Mouse (Mus musculus): ENCODE measurements around the gene Zdhhc23.

Gene Zdhhc23

GRCm38 (mm10) chr16:43979328-43980109 is at the start of gene Zdhhc23:
TSS of gene Zdhhc23 (minus strand) at chr16:43979791.
- DNase-seq (ENCODE audit: low spot score), result peak; percentile 36

- no peak for DNase-seq (ENCODE audit: low spot score)
Observed at GRCm38 (mm10) chr16:44029273-44029672, 49.7 kb upstream of the Zdhhc23 start.

- DNase-seq (ENCODE audit: low spot score), result no peak
Observed at GRCm38 (mm10) chr16:44026822-44027221, 47.2 kb upstream of the Zdhhc23 start.

- DNase-seq (ENCODE audit: low spot score), result no peak
Observed at GRCm38 (mm10) chr16:44026210-44026609, 46.6 kb upstream of the Zdhhc23 start.

GRCm38 (mm10) chr16:44018986-44019548 is 39.5 kb upstream of the Zdhhc23 start:
- DNase-seq (ENCODE audit: low spot score), result no peak

GRCm38 (mm10) chr16:44018372-44018771 is 38.8 kb upstream of the Zdhhc23 start:
- no peak for DNase-seq (ENCODE audit: low spot score)

- DNase-seq (ENCODE audit: low spot score), result no peak
Observed at GRCm38 (mm10) chr16:44017707-44018106, 38.1 kb upstream of the Zdhhc23 start.

- DNase-seq (ENCODE audit: low spot score), result peak; percentile 40
Observed at GRCm38 (mm10) chr16:44016164-44016563, 36.6 kb upstream of the Zdhhc23 start.

- no peak for DNase-seq (ENCODE audit: low spot score)
Observed at GRCm38 (mm10) chr16:44015416-44016158, 36.0 kb upstream of the Zdhhc23 start.

GRCm38 (mm10) chr16:44011010-44011409 is 31.4 kb upstream of the Zdhhc23 start:
- DNase-seq (ENCODE audit: low spot score), result no peak

GRCm38 (mm10) chr16:44002086-44002485 is 22.5 kb upstream of the Zdhhc23 start:
- no peak for DNase-seq (ENCODE audit: low spot score)

- no peak for DNase-seq (ENCODE audit: low spot score)
Observed at GRCm38 (mm10) chr16:43999541-43999940, 19.9 kb upstream of the Zdhhc23 start.

GRCm38 (mm10) chr16:43999111-43999510 is 19.5 kb upstream of the Zdhhc23 start:
- DNase-seq (ENCODE audit: low spot score), result no peak

- DNase-seq (ENCODE audit: low spot score), result no peak
Observed at GRCm38 (mm10) chr16:43994623-43995022, 15.0 kb upstream of the Zdhhc23 start.

GRCm38 (mm10) chr16:43986299-43986698 is 6.7 kb upstream of the Zdhhc23 start:
- DNase-seq (ENCODE audit: low spot score), result no peak

GRCm38 (mm10) chr16:43980110-43980609 is 569 bp upstream of the Zdhhc23 start:
- peak; percentile 33 for DNase-seq (ENCODE audit: low spot score)

- no peak for DNase-seq (ENCODE audit: low spot score)
Observed at GRCm38 (mm10) chr16:43979010-43979327, 622 bp downstream of the Zdhhc23 start.

GRCm38 (mm10) chr16:43973606-43974220 is 5.9 kb downstream of the Zdhhc23 start:
- DNase-seq (ENCODE audit: low spot score), result no peak

GRCm38 (mm10) chr16:43973147-43973546 is 6.4 kb downstream of the Zdhhc23 start:
- no peak for DNase-seq (ENCODE audit: low spot score)

- DNase-seq (ENCODE audit: low spot score), result no peak
Observed at GRCm38 (mm10) chr16:43972391-43972790, 7.2 kb downstream of the Zdhhc23 start.

- no peak for DNase-seq (ENCODE audit: low spot score)
Observed at GRCm38 (mm10) chr16:43971741-43972140, 7.8 kb downstream of the Zdhhc23 start.

GRCm38 (mm10) chr16:43971189-43971588 is 8.4 kb downstream of the Zdhhc23 start:
- no peak for DNase-seq (ENCODE audit: low spot score)
